Mouse (Mus musculus): ENCODE data around the gene Asf1b.

The Asf1b gene

DNA sequence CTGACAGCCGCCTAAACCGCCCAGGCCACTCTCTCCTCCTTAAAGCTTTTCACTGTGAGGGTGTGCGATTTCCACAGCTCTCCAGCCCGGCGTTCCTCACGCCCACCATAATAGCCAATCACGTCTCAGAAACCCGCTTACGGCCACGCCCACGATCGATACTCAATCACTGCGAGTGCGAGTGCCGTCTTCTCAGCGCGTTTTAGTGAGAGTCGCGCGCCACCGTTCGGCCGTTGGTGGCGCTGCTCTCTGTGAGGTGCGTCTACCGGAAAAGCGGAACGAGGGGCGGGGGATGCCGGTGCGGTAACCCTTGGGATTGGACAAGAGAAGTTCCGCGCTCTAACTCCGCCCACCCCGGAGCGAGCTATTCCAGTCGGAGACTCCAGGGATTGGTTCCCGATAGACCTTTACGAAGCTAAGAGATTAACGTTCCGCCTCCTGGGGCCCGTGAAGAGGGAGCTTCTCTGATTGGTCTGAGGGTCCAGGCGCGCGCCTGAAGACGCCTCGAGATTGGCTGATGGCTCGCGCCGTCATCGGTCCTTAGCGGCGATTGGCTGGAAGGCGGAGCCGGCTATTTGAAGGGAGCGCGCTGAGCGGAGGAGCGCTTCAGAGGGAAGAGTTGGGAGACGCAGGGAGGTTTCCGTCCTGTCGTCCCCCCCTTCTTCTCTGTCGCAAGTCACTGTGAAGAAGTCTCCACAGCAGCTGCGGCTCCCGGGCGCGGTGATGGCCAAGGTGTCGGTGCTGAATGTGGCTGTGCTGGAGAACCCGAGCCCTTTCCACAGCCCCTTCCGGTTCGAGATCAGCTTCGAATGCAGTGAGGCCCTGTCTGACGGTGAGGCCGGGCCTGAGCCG, at the start of gene Asf1b, which contains the start of gene Gm10644:
TSS of gene Asf1b (plus strand) at position 402 of the 852 bp plus-strand sequence.
TSS of gene Gm10644 (minus strand) at position 100 of the 852 bp plus-strand sequence.
- DNase-seq = peak; percentile 100

DNA sequence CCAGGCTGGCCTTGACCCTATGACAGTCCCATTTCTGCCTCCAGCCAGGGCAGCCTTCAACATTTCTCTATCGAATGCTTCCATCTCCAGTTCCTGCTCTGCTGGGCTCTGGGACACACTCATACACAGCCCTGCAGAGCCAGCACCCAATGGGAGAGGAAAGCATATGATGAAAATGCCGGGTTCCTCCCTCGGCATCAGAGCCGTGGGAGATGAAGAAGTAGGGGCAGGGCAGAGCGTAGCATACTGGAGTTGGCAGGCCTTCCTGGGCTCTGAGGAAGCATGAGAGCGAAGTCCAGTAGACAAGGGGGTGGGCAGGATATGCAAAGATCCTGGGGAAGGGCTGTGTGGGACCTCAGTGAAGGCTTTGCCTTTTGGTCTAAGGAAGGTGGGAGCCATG, 46.7 kb upstream of the Asf1b start:
- DNase-seq = no peak

GRCm38 (mm10) chr8:83909311-83909710, 46.0 kb upstream of the Asf1b start:
- DNase-seq = no peak

DNA sequence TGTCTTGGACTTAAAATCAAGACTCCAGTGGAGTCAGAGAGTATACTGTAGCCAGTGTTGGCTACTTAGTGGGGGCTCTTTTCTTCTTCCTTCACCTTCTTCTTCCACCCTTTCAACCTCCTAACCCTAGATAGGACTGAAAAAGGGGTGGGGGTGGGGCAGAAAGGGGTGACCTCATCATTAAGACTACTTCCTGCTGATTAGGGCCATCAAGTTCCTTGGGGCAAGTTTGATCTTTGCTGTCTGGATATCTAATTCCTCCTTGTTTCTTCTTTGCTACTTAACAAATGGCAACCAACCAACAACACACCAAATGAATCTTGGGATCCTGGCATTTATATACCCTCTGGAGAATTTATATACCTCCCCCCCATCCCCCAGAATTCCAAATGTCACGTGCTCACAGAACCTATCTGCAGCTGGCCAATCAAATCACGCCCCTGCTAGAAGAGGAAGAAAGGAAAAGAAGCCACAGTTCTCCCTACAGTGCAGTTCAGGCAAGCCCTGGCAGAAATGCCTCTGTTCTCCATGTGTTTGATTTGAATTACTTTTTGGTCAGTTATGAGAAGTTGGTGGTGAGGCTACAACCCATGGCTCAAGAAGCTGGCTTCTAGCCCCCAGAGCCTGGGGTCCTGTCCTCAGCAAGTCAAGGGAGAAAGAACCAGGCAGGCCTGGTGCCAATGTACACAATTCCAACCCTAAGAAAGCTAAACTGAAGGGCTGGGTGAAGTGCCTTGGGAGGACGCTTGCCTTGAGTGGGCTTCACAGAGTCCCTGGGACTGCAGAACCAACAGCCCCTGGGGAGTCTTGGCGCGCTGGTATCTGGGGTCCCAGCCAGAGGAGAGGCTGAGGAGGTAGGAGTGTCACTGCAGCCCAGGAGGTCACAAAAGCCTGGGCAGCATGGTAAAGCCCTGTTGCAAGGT, 43.2 kb upstream of the Asf1b start:
- DNase-seq = no peak

DNA sequence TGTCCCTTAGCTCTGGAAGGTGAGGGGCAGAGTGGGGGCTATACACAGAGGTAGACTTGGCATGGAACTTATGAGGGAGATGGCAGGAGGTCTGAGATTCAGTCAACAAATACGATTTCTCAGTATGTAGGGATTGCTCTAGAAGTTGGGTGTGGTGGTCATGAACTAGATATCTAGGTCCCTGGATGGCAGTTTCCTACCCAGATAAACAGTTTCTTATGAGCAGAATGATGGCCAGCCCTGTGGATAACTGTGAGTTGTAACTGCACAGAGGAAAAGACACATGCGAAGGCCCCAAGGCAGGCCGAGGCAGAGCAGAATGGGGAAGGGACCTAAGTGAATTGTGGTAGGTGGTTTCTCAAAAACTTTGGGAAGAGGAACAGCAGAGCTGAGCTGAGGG, 41.1 kb upstream of the Asf1b start:
- no peak for DNase-seq

DNA sequence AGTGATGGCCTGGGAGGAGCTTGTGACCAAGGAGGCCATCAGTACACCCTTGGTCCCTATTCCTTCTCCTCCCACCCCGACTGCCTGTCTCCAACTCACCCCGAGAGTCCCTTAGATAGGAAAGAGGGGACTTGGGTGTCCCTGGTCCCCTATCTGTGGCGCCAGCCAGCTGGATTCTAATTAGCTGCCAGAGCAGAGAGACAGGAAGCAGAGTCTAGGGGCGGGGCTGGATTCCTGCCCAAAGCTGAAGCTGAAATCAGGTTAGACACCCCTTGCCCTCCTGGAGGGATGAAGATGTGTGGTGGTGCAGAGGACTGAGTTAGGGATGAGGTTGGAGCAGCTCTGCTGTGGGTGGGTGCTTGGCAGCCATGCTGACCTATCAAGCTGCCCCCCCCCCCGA, 40.4 kb upstream of the Asf1b start:
- peak in 1 of 2 experiments; percentile 25 for DNase-seq

- DNase-seq = no peak
Measured at GRCm38 (mm10) chr8:83916015-83916414, 39.3 kb upstream of the Asf1b start.

GRCm38 (mm10) chr8:83917566-83917965, 37.7 kb upstream of the Asf1b start:
- no peak for DNase-seq

DNA sequence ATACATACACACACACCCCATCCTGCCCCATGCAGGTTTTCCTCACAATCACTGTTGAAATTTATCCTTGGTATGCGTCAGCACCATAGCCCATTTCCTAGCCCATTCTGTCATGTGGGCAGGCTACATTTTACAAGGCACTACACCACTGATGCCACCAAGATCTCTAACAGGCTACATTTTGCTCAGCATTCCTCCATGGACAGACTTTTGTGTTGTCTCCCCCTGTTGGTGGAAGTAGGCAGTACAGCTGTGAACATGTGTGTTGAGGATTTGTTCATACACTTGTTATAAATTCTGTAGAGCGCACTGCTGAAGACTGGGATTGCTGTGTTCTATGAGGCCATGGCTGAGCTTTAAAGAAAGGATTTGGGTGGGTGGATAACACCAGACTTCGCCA, 33.7 kb upstream of the Asf1b start:
- DNase-seq = peak in 1 of 2 experiments; percentile 89

DNA sequence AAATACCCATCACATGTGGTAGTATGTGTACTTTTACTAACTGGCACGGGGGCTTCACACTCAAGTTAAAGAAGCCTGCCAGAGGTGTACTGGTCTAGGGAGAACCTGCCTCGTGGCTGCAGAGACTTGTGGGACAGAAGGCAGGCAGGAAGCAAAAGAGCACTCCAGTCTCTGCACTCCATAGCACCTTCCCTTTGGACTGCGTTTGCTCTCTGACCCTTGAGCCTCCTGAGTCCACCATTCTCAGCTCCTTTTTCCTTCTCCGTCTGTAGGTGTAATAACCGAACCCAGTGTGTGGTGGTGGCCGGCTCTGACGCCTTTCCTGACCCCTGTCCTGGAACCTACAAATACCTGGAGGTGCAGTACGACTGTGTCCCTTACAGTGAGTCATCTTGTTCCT, 32.6 kb upstream of the Asf1b start:
- DNase-seq = peak in 1 of 2 experiments; percentile 56

- peak; percentile 20 to 65 for DNase-seq
Measured at GRCm38 (mm10) chr8:83924585-83924984, 30.7 kb upstream of the Asf1b start.

DNA sequence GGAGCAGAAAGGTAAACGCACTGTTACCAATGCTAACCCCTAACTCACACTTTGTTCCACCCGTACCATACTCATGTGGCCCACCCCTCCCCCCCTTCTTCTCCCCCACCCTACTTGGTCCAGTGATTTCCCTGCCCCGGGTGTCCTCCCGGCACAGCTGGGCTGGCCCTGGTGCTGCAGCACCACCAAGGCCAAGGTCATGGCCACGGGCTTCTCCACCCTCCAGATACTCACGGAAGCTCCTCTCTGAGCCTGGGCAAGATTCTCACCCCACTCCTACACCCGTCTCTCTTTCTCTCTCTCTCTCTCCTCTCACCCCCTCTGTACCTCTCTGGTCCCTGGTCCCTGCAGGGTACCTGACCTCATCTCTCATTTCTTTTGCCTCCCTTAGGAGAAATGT, 29.0 kb upstream of the Asf1b start:
- peak in 1 of 2 experiments; percentile 73 for DNase-seq

- DNase-seq = no peak
Measured at GRCm38 (mm10) chr8:83934222-83934621, 21.1 kb upstream of the Asf1b start.

DNA sequence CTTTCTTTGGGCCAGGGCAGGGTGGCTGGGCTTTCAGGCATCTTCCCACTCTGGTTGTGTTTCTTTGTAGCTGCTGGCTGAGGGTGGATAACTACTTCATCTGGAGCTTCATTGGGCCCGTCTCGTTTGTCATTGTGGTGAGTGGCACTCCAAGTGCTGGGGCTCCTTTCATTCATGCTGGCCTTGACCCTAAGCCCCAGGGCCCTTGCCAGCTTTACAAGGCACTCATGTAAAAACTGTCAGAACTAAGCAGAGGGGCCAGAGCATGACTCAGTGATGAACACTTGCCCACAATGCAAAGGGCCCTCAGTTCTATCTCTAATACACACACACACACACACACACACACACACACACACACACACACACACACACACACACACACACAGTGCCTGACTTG, 20.3 kb upstream of the Asf1b start:
- no peak for DNase-seq

DNA sequence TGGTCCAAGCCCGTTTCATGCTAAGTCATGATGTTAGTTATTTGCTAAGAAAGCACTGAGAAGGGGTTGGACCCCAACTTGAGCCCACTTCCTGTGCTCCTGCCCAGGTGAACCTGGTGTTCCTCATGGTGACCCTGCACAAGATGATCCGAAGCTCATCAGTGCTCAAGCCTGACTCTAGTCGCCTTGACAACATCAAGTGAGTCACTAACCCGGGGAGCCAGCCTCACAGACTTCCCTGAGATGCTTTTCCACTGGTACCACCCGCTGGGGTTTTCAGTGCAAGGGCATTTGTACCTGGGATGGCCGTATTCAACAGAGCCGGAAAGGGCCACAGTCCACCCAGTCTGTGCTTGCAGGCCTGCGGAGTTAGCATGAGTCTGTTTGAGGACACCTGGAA, 19.9 kb upstream of the Asf1b start:
- DNase-seq = no peak

GRCm38 (mm10) chr8:83937645-83938044, 17.7 kb upstream of the Asf1b start:
- DNase-seq = peak in 1 of 2 experiments; percentile 26

- peak in 1 of 2 experiments; percentile 29 for DNase-seq
Measured at GRCm38 (mm10) chr8:83938330-83938729, 17.0 kb upstream of the Asf1b start.

- DNase-seq = no peak
Measured at GRCm38 (mm10) chr8:83941066-83941677, 14.1 kb upstream of the Asf1b start.

DNA sequence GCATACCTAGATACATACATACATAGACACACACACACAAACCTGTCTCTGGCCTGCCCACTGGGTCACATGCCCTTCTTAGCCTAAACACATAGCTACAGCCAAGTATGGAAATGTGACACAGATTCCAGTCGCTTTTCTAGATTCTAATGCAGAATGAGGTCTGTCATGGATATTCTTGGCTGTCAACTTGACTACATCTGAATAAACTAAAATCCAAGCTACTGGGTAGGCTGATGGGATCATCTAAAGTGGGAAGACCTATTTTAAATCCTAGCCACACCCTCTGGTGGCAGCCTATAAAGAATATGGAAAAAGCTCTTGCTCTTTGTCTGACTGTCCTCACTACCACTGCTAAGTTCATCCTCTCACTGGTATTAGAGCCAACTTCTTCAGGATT, 12.9 kb upstream of the Asf1b start:
- DNase-seq = no peak

- DNase-seq = no peak
Measured at GRCm38 (mm10) chr8:83945540-83945939, 9.8 kb upstream of the Asf1b start.

GRCm38 (mm10) chr8:83954749-83955105, 580 bp upstream of the Asf1b start:
- peak in 1 of 2 experiments; percentile 42 for DNase-seq

DNA sequence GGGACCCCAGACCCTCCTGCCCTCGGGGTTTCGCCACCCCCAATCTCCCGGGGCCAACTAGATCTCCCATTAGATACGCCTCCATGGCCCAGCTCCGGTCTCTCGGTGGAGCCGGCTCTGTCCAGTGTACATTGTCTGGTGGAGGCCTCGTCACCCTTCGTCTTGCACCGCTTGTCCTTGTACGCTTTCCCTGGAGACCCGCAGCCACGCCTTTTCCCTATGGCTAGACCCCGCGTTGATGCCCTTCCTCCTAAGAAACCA, 581 bp downstream of the Asf1b start:
- DNase-seq = no peak

- no peak for DNase-seq
Measured at GRCm38 (mm10) chr8:83956789-83957188, 1.5 kb downstream of the Asf1b start.

All from kidney, postnatal 25 days (tissue).